Mouse (Mus musculus) cerebellum, postnatal 14 days (tissue): ENCODE measurements around the gene Gtpbp8.

ENCODE experiments used
- DNase-seq, 2 experiments: peaks; one replicate each; pipeline ENCODE4 v3.0.0; 2021; ENCODE audit warnings: mixed read lengths in 2 of 2

Gene Gtpbp8

GRCm38 (mm10) chr16:44724847-44725246 lies 21.3 kb downstream of the Gtpbp8 start:
- DNase-seq = peak in 1 of 2 experiments; percentile 50

- peak; percentile 95 to 96 for DNase-seq
Observed at GRCm38 (mm10) chr16:44724083-44724787, 21.9 kb downstream of the Gtpbp8 start, which contains the start of gene Nepro. Gene Nepro, plus strand, starts transcription at chr16:44724301.

- DNase-seq = no peak
Observed at GRCm38 (mm10) chr16:44722666-44723065, 23.5 kb downstream of the Gtpbp8 start.

- DNase-seq = peak; percentile 54 to 58
Observed at GRCm38 (mm10) chr16:44720518-44720917, 25.6 kb downstream of the Gtpbp8 start.

GRCm38 (mm10) chr16:44719349-44719748 lies 26.8 kb downstream of the Gtpbp8 start:
- DNase-seq = no peak

- peak; percentile 32 to 47 for DNase-seq
Observed at GRCm38 (mm10) chr16:44717838-44718237, 28.3 kb downstream of the Gtpbp8 start.

- DNase-seq = peak in 1 of 2 experiments; percentile 37
Observed at GRCm38 (mm10) chr16:44717141-44717634, 29.0 kb downstream of the Gtpbp8 start.

- peak; percentile 75 to 88 for DNase-seq
Observed at GRCm38 (mm10) chr16:44716305-44717140, 29.6 kb downstream of the Gtpbp8 start.

- DNase-seq = no peak
Observed at GRCm38 (mm10) chr16:44703458-44703857, 42.7 kb downstream of the Gtpbp8 start.

GRCm38 (mm10) chr16:44702272-44702671 lies 43.9 kb downstream of the Gtpbp8 start:
- DNase-seq = no peak

- no peak for DNase-seq
Observed at GRCm38 (mm10) chr16:44701155-44701554, 45.0 kb downstream of the Gtpbp8 start.

- DNase-seq = no peak
Observed at GRCm38 (mm10) chr16:44697473-44698205, 48.5 kb downstream of the Gtpbp8 start.

GRCm38 (mm10) chr16:44695859-44696620 lies 50.1 kb downstream of the Gtpbp8 start:
- DNase-seq = no peak

GRCm38 (mm10) chr16:44695214-44695858 lies 50.8 kb downstream of the Gtpbp8 start:
- no peak for DNase-seq

- DNase-seq = peak; percentile 31 to 44
Observed at GRCm38 (mm10) chr16:44693695-44694094, 52.5 kb downstream of the Gtpbp8 start.

GRCm38 (mm10) chr16:44692541-44692940 lies 53.6 kb downstream of the Gtpbp8 start:
- DNase-seq = no peak

- peak; percentile 85 for DNase-seq
Observed at GRCm38 (mm10) chr16:44691561-44692141, 54.5 kb downstream of the Gtpbp8 start.

GRCm38 (mm10) chr16:44691066-44691465 lies 55.1 kb downstream of the Gtpbp8 start:
- peak in 1 of 2 experiments; percentile 17 for DNase-seq

GRCm38 (mm10) chr16:44690501-44690900 lies 55.7 kb downstream of the Gtpbp8 start:
- no peak for DNase-seq

GRCm38 (mm10) chr16:44688507-44688906 lies 57.7 kb downstream of the Gtpbp8 start:
- DNase-seq = no peak
